Mouse (Mus musculus) thymus, postnatal 36 days (tissue): ENCODE data around the gene Pigl.
"Not testable (repeated sequence)": the region's sequence is repeated elsewhere in the genome, so short reads cannot be mapped to it uniquely, and the experiment has no call there.

ENCODE experiments used
- DNase-seq, 2 experiments: peaks; one replicate each; pipeline ENCODE4 v3.0.0; 2022; ENCODE audit warnings: mixed read lengths in 2 of 2

The Pigl gene

DNA sequence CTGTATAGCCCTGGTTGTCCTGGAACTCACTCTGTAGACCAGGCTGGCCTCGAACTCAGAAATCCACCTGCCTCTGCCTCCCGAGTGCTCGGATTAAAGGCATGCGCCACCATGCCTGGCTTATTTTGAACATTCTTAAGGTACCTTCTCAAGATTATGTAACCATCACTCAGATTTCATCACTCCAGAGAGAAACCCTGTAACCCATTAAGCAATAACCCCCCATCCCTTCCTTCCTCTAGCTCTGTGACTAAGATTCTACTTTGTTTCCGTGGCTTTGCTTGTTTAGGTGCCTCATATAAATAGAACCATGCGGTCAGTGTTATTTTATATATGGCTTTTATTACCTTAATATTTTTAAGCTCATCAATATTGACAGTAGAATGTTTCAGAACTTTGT lies 12.2 kb downstream of the Pigl start:
- no peak for DNase-seq

- no peak for DNase-seq
Observed at GRCm38 (mm10) chr11:62473516-62473915, 15.3 kb downstream of the Pigl start.

DNA sequence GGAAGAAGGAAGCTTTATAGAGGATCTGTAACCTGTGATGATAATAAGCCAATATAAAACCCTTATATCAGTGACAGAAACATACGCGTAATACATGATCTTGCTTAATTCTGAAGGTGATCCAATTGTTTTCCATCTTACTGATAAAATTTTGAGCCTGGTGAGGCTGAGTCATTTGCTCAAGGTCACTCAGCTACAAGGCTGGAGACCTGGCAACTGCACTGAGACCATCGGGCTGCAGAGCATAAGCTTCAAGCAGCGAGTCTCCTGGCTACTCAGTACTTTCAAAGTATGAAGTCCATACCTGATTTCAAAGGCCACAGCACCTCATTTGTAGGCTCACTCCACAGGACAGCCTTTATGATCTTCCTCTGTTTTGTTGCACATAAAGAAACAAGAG lies 17.9 kb downstream of the Pigl start:
- DNase-seq, result no peak

DNA sequence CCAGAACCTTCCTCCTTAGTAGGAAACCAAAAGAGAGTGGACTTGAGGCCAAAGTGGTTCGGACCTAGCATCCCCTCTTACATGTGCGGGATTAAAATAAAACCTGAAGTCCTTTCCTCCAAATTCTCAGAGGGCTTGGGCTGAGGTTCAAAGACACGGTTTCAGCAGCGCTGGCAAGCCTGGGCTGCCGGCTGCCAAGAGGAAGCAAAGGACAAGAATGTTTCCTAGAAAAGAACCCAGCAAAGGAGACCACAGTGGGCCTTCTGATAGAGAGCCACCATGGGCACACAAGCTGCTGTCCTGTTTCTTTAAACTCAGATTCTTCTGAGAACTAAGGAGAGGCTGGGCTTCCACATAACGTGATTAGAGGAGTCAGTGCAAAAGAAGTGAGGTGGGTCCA lies 20.7 kb downstream of the Pigl start:
- DNase-seq, result no peak

GRCm38 (mm10) chr11:62479581-62479980 lies 21.3 kb downstream of the Pigl start:
- no peak for DNase-seq

GRCm38 (mm10) chr11:62486949-62487348 lies 28.7 kb downstream of the Pigl start:
- DNase-seq, result no peak

DNA sequence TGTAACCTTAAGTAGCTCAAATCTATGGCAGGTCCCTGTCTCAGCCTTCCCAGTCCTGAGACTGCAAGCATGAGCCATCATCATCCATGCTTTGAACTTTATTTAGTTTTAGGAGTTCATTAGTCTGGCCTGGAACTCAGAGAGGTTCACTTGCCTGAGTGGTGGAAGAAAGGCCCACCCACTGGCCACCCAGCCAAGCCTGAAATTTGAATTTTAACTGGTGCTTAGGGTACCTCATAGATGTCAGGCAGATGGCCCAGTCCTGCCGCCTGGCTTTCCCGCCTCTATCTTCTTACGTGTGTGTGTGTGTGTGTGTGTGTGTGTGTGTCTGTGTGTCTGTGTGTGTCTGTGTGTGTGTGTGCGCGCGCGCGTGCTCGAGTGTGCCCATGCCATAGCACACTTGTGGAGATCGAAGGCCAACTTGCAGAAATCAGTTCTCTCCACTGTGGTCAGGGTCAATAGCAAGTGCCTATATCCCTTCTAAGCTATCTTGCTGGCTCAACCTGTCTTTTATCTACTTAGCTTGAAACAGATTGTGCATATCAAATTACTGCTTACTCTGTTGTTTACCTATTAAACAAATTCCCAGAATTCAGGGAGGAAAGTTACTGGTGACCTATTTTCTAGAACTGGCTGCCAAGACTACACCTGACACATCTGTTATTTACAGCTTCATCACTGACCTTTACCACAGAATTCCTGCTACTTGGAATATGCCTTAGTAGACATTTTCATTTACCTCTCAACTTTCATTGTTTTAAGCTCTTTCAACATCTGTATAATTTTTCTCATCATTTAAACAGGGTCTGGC lies 29.5 kb downstream of the Pigl start:
- DNase-seq, result no peak

DNA sequence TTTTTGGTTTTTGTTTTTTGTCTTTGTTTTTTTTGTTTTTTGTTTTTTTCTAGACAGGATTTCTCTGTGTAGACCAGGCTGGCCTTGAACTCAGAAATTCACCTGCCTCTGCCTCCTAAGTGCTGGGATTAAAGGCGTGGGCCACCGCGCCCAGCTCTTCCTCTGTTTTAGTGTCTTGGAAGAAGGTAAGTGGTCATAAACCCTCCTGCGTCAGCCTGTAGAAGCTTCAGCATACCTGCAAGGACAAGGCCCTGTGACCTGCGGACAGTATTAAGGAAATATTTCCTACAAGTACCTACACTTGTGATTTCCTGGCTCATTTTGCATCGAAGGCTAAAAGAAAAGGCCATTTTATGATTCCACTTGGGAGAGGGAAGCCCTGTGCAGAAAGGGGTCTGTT lies 35.4 kb downstream of the Pigl start:
- no peak for DNase-seq

GRCm38 (mm10) chr11:62494754-62495275 lies 36.6 kb downstream of the Pigl start:
- DNase-seq, result peak; percentile 62 to 76

- peak; percentile 27 to 51 for DNase-seq
Observed at GRCm38 (mm10) chr11:62495276-62495801, 37.1 kb downstream of the Pigl start.

GRCm38 (mm10) chr11:62496151-62496715 lies 38.0 kb downstream of the Pigl start:
- peak; percentile 33 to 44 for DNase-seq

GRCm38 (mm10) chr11:62497181-62497580 lies 38.9 kb downstream of the Pigl start:
- no peak for DNase-seq

- no peak for DNase-seq
Observed at GRCm38 (mm10) chr11:62498802-62499201, 40.5 kb downstream of the Pigl start.

GRCm38 (mm10) chr11:62500529-62500928 lies 42.3 kb downstream of the Pigl start:
- no peak for DNase-seq

DNA sequence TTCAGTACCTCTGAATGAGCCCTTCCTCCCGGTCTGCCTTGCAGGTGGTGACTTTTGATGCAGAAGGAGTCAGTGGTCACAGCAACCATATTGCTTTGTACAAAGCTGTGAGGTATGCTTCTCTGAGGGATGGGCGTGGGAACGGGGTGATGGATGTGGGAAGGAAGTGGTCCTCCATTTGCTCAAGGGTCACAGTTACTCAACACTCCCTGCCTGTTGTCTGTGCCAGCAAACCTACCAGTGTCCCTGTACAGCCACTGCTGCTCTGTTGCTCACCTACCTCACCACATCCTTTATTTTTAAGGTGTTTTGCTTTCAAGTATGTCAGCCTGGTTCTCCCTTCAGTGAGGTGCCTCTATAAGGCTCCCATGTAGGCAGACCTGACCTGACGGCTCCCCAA lies 49.4 kb downstream of the Pigl start:
- no peak for DNase-seq

- DNase-seq, result not testable (repeated sequence)
Observed at GRCm38 (mm10) chr11:62508365-62508764, 50.1 kb downstream of the Pigl start.

GRCm38 (mm10) chr11:62508816-62509215 lies 50.6 kb downstream of the Pigl start:
- DNase-seq, result not testable (repeated sequence)

GRCm38 (mm10) chr11:62509571-62509970 lies 51.3 kb downstream of the Pigl start:
- no peak for DNase-seq

- no peak for DNase-seq
Observed at GRCm38 (mm10) chr11:62510956-62511355, 52.7 kb downstream of the Pigl start.

- DNase-seq, result peak in 1 of 2 experiments; percentile 29
Observed at GRCm38 (mm10) chr11:62511444-62512202, 53.4 kb downstream of the Pigl start.

DNA sequence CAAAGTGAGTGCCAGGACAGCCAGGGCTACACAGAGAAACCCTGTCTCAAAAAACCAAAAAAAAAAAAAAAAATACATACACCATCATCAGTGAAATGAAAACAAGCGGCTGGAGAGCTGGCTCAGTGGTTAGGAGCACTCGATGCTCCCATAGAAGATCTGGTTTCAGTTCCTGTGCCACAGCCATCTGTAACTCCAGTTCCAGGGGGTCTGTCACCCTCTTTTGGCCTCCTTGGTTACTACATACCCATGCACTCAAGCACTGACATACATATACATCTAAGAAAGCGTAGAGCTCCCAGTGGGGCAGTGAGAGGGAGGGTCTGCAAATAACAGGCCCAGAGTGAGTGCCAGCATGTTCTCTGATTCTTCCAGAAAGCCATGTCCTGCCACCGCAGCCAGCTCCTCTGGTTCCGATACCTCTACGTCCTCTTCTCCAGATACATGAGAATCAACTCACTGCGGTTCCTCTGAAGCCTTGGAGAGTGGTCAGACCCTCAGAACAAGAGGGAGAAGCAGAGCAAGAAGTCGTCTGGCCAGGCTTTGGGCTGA lies 54.3 kb downstream of the Pigl start:
- no peak for DNase-seq

DNA sequence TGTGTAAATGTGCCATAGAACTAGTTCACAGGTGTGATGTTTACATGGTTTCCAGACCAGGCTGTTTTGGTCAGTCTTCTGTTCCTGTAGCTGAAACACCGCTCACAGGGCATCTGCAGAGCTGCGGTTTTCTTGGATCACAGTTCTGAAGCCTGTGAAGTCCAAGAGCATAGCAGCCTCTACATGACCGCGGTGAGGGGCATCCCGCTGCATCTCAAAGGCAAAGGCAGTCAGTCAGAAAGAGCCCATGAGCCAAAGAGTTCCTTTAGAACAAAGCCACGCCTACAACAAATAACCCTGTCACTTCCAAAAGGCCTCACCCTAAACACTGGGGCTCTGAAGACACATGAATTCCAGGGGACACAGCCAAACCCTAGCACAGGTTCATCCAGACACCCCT lies 55.1 kb downstream of the Pigl start:
- no peak for DNase-seq

DNA sequence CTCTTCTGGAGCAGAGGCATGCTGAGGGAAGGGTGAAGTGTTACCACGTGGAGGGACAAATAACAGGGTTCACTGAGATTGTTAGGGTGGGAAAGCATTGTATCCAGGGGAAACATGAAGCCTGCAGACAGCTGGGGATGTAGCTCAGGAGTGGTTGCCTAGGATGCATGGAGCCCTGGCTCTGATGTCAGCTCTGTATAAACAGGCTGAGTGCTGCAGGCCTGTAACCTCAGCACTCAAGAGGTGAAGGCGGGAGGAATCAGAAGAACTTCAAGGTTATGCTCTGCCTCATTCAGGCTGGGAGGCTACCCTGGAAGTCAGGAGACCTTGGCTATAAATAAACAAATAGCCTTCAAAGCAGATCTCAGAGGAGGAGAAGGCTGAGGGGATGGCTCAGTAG lies 60.7 kb downstream of the Pigl start:
- no peak for DNase-seq
